Mouse (Mus musculus): ENCODE measurements at regions not wholly inside any gene's neighbourhood (a gene's known extent, or its start where the extent isn't known, plus 50 kb on each side); places are given as distances from the start of the nearest gene placed in this dataset.

- TF ChIP-seq CTCF (IDR thresholded peaks at IDR 0.05; ENCODE audit: extremely low read depth, insufficient read depth, low read length) (no peak), POLR2A (IDR thresholded peaks at IDR 0.05; ENCODE audit: extremely low read depth, insufficient read depth, low read length) (no peak)
Measured at GRCm38 (mm10) chr2:137880211-137881031, 375.9 kb upstream of the Btbd3 start.
